Mouse (Mus musculus): ENCODE data around the gene Spcs1. TPM values are rescaled to one million over a fixed set of nuclear protein-coding genes. Genes with fewer than 3 reads are reported as not detected.

Spcs1 gene
- polyA plus RNA-seq (2014; fragmentation: Illumina TruSeq; extraction: RNeasy Lipid Tissue Mini Kit (QIAGEN cat#74804); ENCODE audit: insufficient read depth, low read depth, low replicate concordance) = 296 TPM

GRCm38 (mm10) chr14:31001307-31002205 lies at the start of gene Spcs1, which contains the start of gene Glt8d1:
Gene Spcs1 (minus strand): TSS chr14:31001672.
Gene Glt8d1 (plus strand): TSS chr14:31001400.

GRCm38 (mm10) chr14:31018860-31019291 lies 17.4 kb upstream of the Spcs1 start, which contains the start of the genes Pbrm1 and Gnl3:
Gene Pbrm1 (plus strand): TSS chr14:31019138.
Gene Gnl3 (minus strand): TSS chr14:31019152.

GRCm38 (mm10) chr14:30951154-30951825 lies 50.2 kb downstream of the Spcs1 start, which contains the start of gene Nek4:
Gene Nek4 (plus strand): TSS chr14:30951377.

Other genes starting within 250 kb of the Spcs1 start
- 25.9 TPM for gene Tmem110, start 176.1 kb downstream of the Spcs1 start, polyA plus RNA-seq (2014; fragmentation: Illumina TruSeq; extraction: RNeasy Lipid Tissue Mini Kit (QIAGEN cat#74804); ENCODE audit: insufficient read depth, low read depth, low replicate concordance)
- gene Mustn1, start 122.5 kb downstream of the Spcs1 start, polyA plus RNA-seq (2014; fragmentation: Illumina TruSeq; extraction: RNeasy Lipid Tissue Mini Kit (QIAGEN cat#74804); ENCODE audit: insufficient read depth, low read depth, low replicate concordance) = 49.9 TPM
- 72.1 TPM for gene Itih4, start 115.2 kb downstream of the Spcs1 start, polyA plus RNA-seq (2014; fragmentation: Illumina TruSeq; extraction: RNeasy Lipid Tissue Mini Kit (QIAGEN cat#74804); ENCODE audit: insufficient read depth, low read depth, low replicate concordance)
- 0.75 TPM for gene Itih3, start 77.9 kb downstream of the Spcs1 start, polyA plus RNA-seq (2014; fragmentation: Illumina TruSeq; extraction: RNeasy Lipid Tissue Mini Kit (QIAGEN cat#74804); ENCODE audit: insufficient read depth, low read depth, low replicate concordance)
- gene Itih1, start 58.4 kb downstream of the Spcs1 start, polyA plus RNA-seq (2014; fragmentation: Illumina TruSeq; extraction: RNeasy Lipid Tissue Mini Kit (QIAGEN cat#74804); ENCODE audit: insufficient read depth, low read depth, low replicate concordance) = 1.0 TPM
- 3.6 TPM for gene Nek4, start 50.3 kb downstream of the Spcs1 start, polyA plus RNA-seq (2014; fragmentation: Illumina TruSeq; extraction: RNeasy Lipid Tissue Mini Kit (QIAGEN cat#74804); ENCODE audit: insufficient read depth, low read depth, low replicate concordance)
- 47.2 TPM for gene Glt8d1, start 272 bp downstream of the Spcs1 start, polyA plus RNA-seq (2014; fragmentation: Illumina TruSeq; extraction: RNeasy Lipid Tissue Mini Kit (QIAGEN cat#74804); ENCODE audit: insufficient read depth, low read depth, low replicate concordance)
- 10.1 TPM for gene Pbrm1, start 17.5 kb upstream of the Spcs1 start, polyA plus RNA-seq (2014; fragmentation: Illumina TruSeq; extraction: RNeasy Lipid Tissue Mini Kit (QIAGEN cat#74804); ENCODE audit: insufficient read depth, low read depth, low replicate concordance)
- gene Gnl3, start 17.5 kb upstream of the Spcs1 start, polyA plus RNA-seq (2014; fragmentation: Illumina TruSeq; extraction: RNeasy Lipid Tissue Mini Kit (QIAGEN cat#74804); ENCODE audit: insufficient read depth, low read depth, low replicate concordance) = 24.8 TPM
- 81.6 TPM for gene Smim4, start 127.3 kb upstream of the Spcs1 start, polyA plus RNA-seq (2014; fragmentation: Illumina TruSeq; extraction: RNeasy Lipid Tissue Mini Kit (QIAGEN cat#74804); ENCODE audit: insufficient read depth, low read depth, low replicate concordance)
- 48.3 TPM for gene Nt5dc2, start 129.4 kb upstream of the Spcs1 start, polyA plus RNA-seq (2014; fragmentation: Illumina TruSeq; extraction: RNeasy Lipid Tissue Mini Kit (QIAGEN cat#74804); ENCODE audit: insufficient read depth, low read depth, low replicate concordance)
- gene Stab1, start 167.0 kb upstream of the Spcs1 start, polyA plus RNA-seq (2014; fragmentation: Illumina TruSeq; extraction: RNeasy Lipid Tissue Mini Kit (QIAGEN cat#74804); ENCODE audit: insufficient read depth, low read depth, low replicate concordance) = 34.1 TPM
- 76.0 TPM for gene Tnnc1, start 206.6 kb upstream of the Spcs1 start, polyA plus RNA-seq (2014; fragmentation: Illumina TruSeq; extraction: RNeasy Lipid Tissue Mini Kit (QIAGEN cat#74804); ENCODE audit: insufficient read depth, low read depth, low replicate concordance)
- 81.2 TPM for gene Nisch, start 215.3 kb upstream of the Spcs1 start, polyA plus RNA-seq (2014; fragmentation: Illumina TruSeq; extraction: RNeasy Lipid Tissue Mini Kit (QIAGEN cat#74804); ENCODE audit: insufficient read depth, low read depth, low replicate concordance)
- 65.0 TPM for gene Sema3g, start 216.2 kb upstream of the Spcs1 start, polyA plus RNA-seq (2014; fragmentation: Illumina TruSeq; extraction: RNeasy Lipid Tissue Mini Kit (QIAGEN cat#74804); ENCODE audit: insufficient read depth, low read depth, low replicate concordance)
- gene Phf7, start 249.6 kb upstream of the Spcs1 start, polyA plus RNA-seq (2014; fragmentation: Illumina TruSeq; extraction: RNeasy Lipid Tissue Mini Kit (QIAGEN cat#74804); ENCODE audit: insufficient read depth, low read depth, low replicate concordance) = 5.0 TPM
- gene Bap1, start 249.8 kb upstream of the Spcs1 start, polyA plus RNA-seq (2014; fragmentation: Illumina TruSeq; extraction: RNeasy Lipid Tissue Mini Kit (QIAGEN cat#74804); ENCODE audit: insufficient read depth, low read depth, low replicate concordance) = 25.0 TPM